Mouse (Mus musculus) embryonic facial prominence, embryonic 10.5 days (tissue): ENCODE data around the gene Pgf. TPM values are rescaled to one million over a fixed set of nuclear protein-coding genes. Genes with fewer than 3 reads are reported as not detected.

Experiments
- DNase-seq: peaks from one replicate; pipeline ENCODE4 v3.0.0-alpha.2; 2017; ENCODE audit warnings: low spot score
- H3K27ac ChIP-seq: fragments of 300-500 bp; sonication (generic); replicated peaks from 2 replicates; pipeline ENCODE4 v1.5.1; 2016; ENCODE audit warnings: mild to moderate bottlenecking
- H3K27me3 ChIP-seq: fragments of 300-500 bp; sonication (generic); replicated peaks from 2 replicates; pipeline ENCODE4 v1.6.1; 2016; ENCODE audit warnings: low read depth, mild to moderate bottlenecking; ENCODE audit not compliant: poor library complexity, severe bottlenecking
- H3K36me3 ChIP-seq: fragments of 300-500 bp; sonication (generic); replicated peaks from 2 replicates; pipeline ENCODE4 v1.6.1; 2016; ENCODE audit warnings: mild to moderate bottlenecking, moderate library complexity
- H3K4me1 ChIP-seq: fragments of 300-500 bp; sonication (generic); 2 replicates; pipeline ENCODE4 v1.6.1; 2016
- H3K4me3 ChIP-seq: fragments of 300-500 bp; sonication (generic); 2 replicates; pipeline ENCODE4 v1.5.1; 2016; ENCODE audit warnings: mild to moderate bottlenecking, moderate library complexity
- H3K9me3 ChIP-seq: fragments of 300-500 bp; sonication (generic); 2 replicates; pipeline ENCODE4 v1.6.1; 2016; ENCODE audit warnings: mild to moderate bottlenecking
- WGBS: fragments of 180-500 bp; shearing (Covaris S2); methylation state at CpG from one replicate; pipeline ENCODE4 v1.1.7; 2016; 5-methylcytosine and 5-hydroxymethylcytosine counted together
- polyA plus RNA-seq: library from polyadenylated mRNA; unstranded; fragments of >200 nt; fragmentation: Nextera tagmentation; extraction: Ambion mirVana; gene quantifications from 2 replicates; pipeline ENCODE4 v1.2.1, GENCODE M21; 2016

The Pgf gene
- 9.3 and 9.8 TPM in 2 replicates for polyA plus RNA-seq

GRCm38 (mm10) chr12:85177740-85178239 lies at the start of gene Pgf:
TSS of gene Pgf (minus strand) at chr12:85177790.
- no peaks in the 10 kb centered on the region for H3K36me3 ChIP-seq
- DNase-seq: no peak
- WGBS: 72% methylated on average over 10 of the region's 10 CpGs
- peaks cover 72% of the 10 kb centered on the region for H3K4me1 ChIP-seq
- no peaks in the 10 kb centered on the region for H3K9me3 ChIP-seq
- H3K27me3 ChIP-seq: peaks cover 90% of the 10 kb centered on the region
- H3K27ac ChIP-seq: peak within 1 kb of the TSS; percentile 71
- peak within 1 kb of the TSS; percentile 54 for H3K4me3 ChIP-seq

GRCm38 (mm10) chr12:85227227-85227626 lies 49.6 kb upstream of the Pgf start:
- H3K27me3 ChIP-seq: no peaks in the 10 kb centered on the region
- no peaks in the 10 kb centered on the region for H3K9me3 ChIP-seq
- DNase-seq: peak; percentile 56
- peaks cover 28% of the 10 kb centered on the region for H3K4me1 ChIP-seq
- peak overlapping the region; percentile 57; the same call in 1 of the 2 replicates for H3K27ac ChIP-seq
- no peak overlapping the region for H3K4me3 ChIP-seq
- H3K36me3 ChIP-seq: peaks cover 56% of the 10 kb centered on the region
- WGBS: 48% methylated on average over 7 of the region's 7 CpGs

DNA sequence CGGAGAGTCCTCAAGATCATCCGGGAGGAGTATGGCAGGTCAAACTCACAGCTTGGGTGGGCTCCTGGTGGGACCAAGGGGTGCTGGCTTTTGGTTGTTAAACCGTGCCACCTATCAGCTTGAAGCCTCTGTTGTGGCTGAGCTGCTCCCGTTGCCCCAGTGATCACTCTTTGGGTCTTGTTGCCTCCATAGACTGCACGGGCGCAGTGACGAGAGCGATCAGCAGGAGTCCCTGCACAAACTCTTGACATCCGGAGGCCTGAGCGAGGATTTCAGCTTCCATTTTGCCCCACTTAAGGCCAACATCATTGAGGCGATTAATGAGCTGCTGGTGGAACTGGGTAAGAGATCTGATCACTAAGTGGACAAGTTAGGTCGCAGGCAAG lies 42.3 kb upstream of the Pgf start:
- DNase-seq: peak; percentile 31
- peaks cover 44% of the 10 kb centered on the region for H3K36me3 ChIP-seq
- peak overlapping the region; percentile 96 for H3K4me3 ChIP-seq
- peaks cover 32% of the 10 kb centered on the region for H3K4me1 ChIP-seq
- no peaks in the 10 kb centered on the region for H3K27me3 ChIP-seq
- no peaks in the 10 kb centered on the region for H3K9me3 ChIP-seq
- WGBS: 5% methylated on average over 12 of the region's 12 CpGs
- H3K27ac ChIP-seq: peak overlapping the region; percentile 83

GRCm38 (mm10) chr12:85219236-85219904 lies 41.8 kb upstream of the Pgf start, which contains the start of gene Eif2b2:
TSS of gene Eif2b2 (plus strand) at chr12:85219481.
- Histone ChIP-seq H3K36me3 (peaks cover 39% of the 10 kb centered on the region), H3K27me3 (no peaks in the 10 kb centered on the region), H3K27ac (peak within 1 kb of the TSS; percentile 83), H3K4me3 (peak within 1 kb of the TSS; percentile 96), H3K4me1 (peaks cover 35% of the 10 kb centered on the region), H3K9me3 (no peaks in the 10 kb centered on the region)
- under 1% methylated on average over 54 of the region's 54 CpGs for WGBS
- peak; percentile 99 for DNase-seq

DNA sequence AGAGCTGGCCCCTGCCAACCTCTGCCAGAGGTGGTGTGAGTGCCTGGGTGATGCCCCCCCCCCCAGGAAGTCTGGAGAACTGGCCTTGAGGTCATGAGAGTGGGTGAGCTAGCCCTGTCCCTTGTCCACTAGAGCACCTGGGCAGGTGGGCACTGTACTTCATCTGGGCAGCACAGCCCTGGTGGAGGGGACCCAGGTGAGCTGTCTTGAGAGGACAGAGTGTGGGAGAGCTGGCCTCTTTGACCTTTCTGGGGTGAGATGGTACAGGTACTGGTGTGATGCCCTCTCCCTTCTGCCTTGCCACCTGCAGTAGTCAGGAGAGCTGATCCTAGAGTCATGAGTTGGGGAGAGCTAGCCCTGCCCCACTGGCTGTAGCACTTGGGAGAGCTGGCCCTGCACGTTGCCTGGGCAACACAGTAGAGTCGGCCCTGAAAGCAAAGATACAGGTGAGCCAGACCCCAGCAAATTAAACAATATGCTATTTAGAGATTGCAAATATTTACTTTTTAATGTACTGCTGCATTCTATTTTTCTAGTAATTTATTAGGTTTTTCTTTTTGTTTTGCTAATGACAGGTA lies 40.2 kb upstream of the Pgf start:
- Histone ChIP-seq H3K27ac (0 out of 2 replicates have a peak overlapping the region, but pooled peaks have one; percentile 14), H3K4me1 (peaks cover 35% of the 10 kb centered on the region), H3K9me3 (no peaks in the 10 kb centered on the region), H3K4me3 (no peak overlapping the region), H3K36me3 (peaks cover 23% of the 10 kb centered on the region), H3K27me3 (no peaks in the 10 kb centered on the region)
- WGBS: 81% methylated on average over 2 of the region's 2 CpGs
- no peak for DNase-seq

DNA sequence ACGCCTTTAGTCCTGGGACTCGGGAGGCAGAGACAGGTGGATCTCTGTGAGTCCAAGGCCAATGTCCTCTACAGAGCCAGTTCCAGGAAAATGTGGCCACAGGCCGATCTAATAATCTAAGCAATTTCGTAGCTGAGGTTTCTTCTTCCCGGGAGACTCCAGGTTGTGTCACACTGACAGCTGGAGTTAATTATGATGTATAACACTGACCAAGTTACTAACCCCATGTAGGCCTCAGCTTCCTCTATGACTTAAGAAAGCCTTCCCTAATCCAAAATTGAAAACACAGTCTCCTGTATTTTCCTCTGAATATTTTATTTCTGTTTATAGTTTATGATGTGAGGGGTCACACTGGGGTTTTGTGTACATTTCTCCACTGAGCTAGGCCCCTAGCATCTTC lies 37.4 kb upstream of the Pgf start:
- Histone ChIP-seq H3K27ac (no peak overlapping the region), H3K4me1 (peaks cover 19% of the 10 kb centered on the region), H3K36me3 (no peaks in the 10 kb centered on the region), H3K9me3 (no peaks in the 10 kb centered on the region), H3K27me3 (no peaks in the 10 kb centered on the region), H3K4me3 (no peak overlapping the region)
- no peak for DNase-seq
- 57% methylated on average over 5 of the region's 5 CpGs for WGBS

DNA sequence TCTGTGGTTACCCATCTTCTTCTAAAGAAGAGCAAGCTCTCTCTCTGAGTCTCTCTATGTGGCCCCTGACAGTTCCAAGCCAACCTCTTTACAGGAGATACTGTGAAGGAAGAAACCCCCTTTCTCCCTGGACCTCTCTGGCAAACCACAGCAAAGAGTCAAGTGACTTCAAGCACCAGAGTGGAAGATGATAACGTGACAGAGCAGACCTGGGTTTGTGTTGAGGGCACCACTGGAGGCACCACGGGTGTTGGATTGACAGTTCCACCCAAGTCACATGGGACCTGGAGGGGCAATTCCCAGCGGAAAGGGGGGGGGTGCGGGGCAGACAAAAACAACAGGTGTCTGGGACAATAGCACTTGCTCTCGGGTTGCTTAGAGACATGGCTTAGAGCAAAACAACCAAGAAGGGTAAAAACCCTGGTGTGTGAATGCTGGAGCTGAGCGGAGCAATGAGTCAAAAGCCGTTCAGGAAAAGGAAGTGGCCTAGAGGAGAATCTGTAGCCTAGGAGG lies 31.2 kb upstream of the Pgf start:
- Histone ChIP-seq H3K36me3 (no peaks in the 10 kb centered on the region), H3K9me3 (no peaks in the 10 kb centered on the region), H3K4me1 (peaks cover 11% of the 10 kb centered on the region), H3K27me3 (no peaks in the 10 kb centered on the region), H3K4me3 (no peak overlapping the region), H3K27ac (no peak overlapping the region)
- no peak for DNase-seq
- WGBS: 38% methylated on average over 7 of the region's 7 CpGs

- Histone ChIP-seq H3K27me3 (peaks cover 7% of the 10 kb centered on the region; the same call in 1 of the 2 replicates), H3K9me3 (no peaks in the 10 kb centered on the region), H3K36me3 (no peaks in the 10 kb centered on the region), H3K4me3 (no peak overlapping the region), H3K4me1 (peaks cover 33% of the 10 kb centered on the region), H3K27ac (0 out of 2 replicates have a peak overlapping the region, but pooled peaks have one; percentile 61)
- 88% methylated on average over 10 of the region's 10 CpGs for WGBS
- no peak for DNase-seq
These were observed 27.8 kb upstream of the Pgf start for GRCm38 (mm10) chr12:85205425-85205824.

DNA sequence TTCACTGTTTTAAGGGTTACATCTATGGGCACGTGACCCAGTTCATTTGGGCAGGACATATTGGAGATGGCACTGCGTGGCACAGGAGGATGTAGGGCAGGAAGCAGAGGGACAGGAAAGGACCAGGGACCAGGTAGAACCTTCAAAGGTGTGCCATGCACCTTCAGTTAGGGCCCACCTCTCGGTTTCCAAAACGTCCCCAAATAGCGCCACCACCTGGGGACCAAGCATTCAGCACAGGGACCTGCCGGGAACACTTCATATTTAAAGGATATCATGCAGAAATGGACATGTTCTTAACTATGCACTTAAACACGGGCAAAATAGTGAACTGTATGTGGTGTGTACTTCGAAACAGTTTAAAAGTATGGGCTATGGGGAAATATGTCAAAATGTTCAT lies 26.5 kb upstream of the Pgf start:
- H3K4me3 ChIP-seq: no peak overlapping the region
- H3K9me3 ChIP-seq: no peaks in the 10 kb centered on the region
- DNase-seq: no peak
- H3K36me3 ChIP-seq: no peaks in the 10 kb centered on the region
- H3K27ac ChIP-seq: no peak overlapping the region
- WGBS: 55% methylated on average over 8 of the region's 8 CpGs
- H3K27me3 ChIP-seq: peaks cover 21% of the 10 kb centered on the region
- H3K4me1 ChIP-seq: peaks cover 46% of the 10 kb centered on the region

- H3K9me3 ChIP-seq: no peaks in the 10 kb centered on the region
- peaks cover 47% of the 10 kb centered on the region for H3K4me1 ChIP-seq
- H3K36me3 ChIP-seq: no peaks in the 10 kb centered on the region
- 84% methylated on average over 5 of the region's 5 CpGs for WGBS
- H3K27me3 ChIP-seq: peaks cover 25% of the 10 kb centered on the region
- H3K4me3 ChIP-seq: no peak overlapping the region
- no peak for DNase-seq
- H3K27ac ChIP-seq: no peak overlapping the region
These were observed 26.1 kb upstream of the Pgf start for GRCm38 (mm10) chr12:85203699-85204098.

GRCm38 (mm10) chr12:85202191-85202590 lies 24.6 kb upstream of the Pgf start:
- Histone ChIP-seq H3K36me3 (no peaks in the 10 kb centered on the region), H3K27ac (peak overlapping the region; percentile 77), H3K4me3 (no peak overlapping the region), H3K9me3 (no peaks in the 10 kb centered on the region), H3K27me3 (peaks cover 26% of the 10 kb centered on the region), H3K4me1 (peaks cover 61% of the 10 kb centered on the region)
- 68% methylated on average over 7 of the region's 7 CpGs for WGBS
- DNase-seq: no peak

- peak overlapping the region; percentile 77 for H3K27ac ChIP-seq
- H3K27me3 ChIP-seq: peaks cover 30% of the 10 kb centered on the region
- no peaks in the 10 kb centered on the region for H3K36me3 ChIP-seq
- H3K4me1 ChIP-seq: peaks cover 65% of the 10 kb centered on the region
- no peak for DNase-seq
- WGBS: 70% methylated on average over 2 of the region's 2 CpGs
- H3K9me3 ChIP-seq: no peaks in the 10 kb centered on the region
- peak overlapping the region; percentile 35; the same call in 1 of the 2 replicates for H3K4me3 ChIP-seq
These were observed 24.2 kb upstream of the Pgf start for GRCm38 (mm10) chr12:85201830-85202147.
